Mouse (Mus musculus) c-Kit-positive CD71-positive TER-119-negative erythroid progenitor cells, embryonic 14.5 days (primary cell): ENCODE results near the gene Vrk2.

Experiments used
- DNase-seq: peaks from one replicate; pipeline ENCODE4 v3.0.0-alpha.2; 2013; ENCODE audit warnings: low read depth

Vrk2 gene

GRCm38 (mm10) chr11:26593061-26594059, at the start of gene Vrk2, which contains the start of gene Gm6899:
Gene Vrk2 (minus strand): TSS chr11:26593999.
Gene Gm6899 (plus strand): TSS chr11:26593241.
- peak; percentile 76 for DNase-seq

GRCm38 (mm10) chr11:26642141-26642540, 48.3 kb upstream of the Vrk2 start:
- DNase-seq: no peak

DNA sequence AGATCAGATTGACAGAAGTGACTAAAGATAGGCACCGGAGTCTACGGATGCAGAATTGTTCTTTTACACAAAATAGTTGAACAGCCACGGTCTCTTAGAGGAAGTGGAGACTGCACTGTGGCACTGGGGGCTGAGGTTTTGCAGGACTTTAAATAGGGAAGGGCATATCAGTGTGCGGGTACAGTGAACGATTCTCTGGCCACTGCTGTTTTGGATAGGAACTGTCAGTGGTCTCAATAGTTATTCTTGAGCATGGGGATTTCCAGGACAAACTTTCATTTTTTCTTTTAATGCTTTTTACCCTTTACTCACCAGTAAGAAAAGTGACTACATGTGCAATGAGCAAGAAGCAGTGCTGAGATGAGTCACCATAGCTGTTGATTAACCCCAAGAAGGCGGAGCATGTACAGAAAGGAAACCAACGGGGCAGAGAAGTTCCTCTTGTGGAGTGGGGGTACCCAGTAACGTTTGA, 46.6 kb upstream of the Vrk2 start:
- DNase-seq: peak; percentile 30

GRCm38 (mm10) chr11:26636239-26636638, 42.4 kb upstream of the Vrk2 start:
- no peak for DNase-seq

- DNase-seq: no peak
Observed at GRCm38 (mm10) chr11:26622727-26623126, 28.9 kb upstream of the Vrk2 start.

GRCm38 (mm10) chr11:26618475-26619223, 24.9 kb upstream of the Vrk2 start:
- DNase-seq: no peak

DNA sequence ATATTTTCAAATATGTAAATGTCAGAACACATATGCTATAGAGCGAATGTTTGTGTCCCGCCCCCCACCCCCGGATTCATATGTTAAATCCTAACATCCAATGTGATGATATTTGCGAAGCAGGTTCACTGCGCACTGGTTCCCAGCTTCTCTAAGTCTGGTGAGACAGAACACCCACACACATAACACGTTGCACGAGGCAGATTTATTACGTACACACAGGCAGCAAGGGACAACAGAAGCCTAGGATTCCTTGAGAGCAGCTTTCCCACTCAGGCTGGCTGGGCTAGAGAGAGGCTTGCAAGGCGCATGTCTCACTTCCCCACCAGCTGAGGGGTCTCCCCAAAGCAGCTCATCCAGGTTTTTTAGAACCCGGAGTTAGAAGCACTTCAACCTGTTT, 15.0 kb upstream of the Vrk2 start:
- DNase-seq: no peak

DNA sequence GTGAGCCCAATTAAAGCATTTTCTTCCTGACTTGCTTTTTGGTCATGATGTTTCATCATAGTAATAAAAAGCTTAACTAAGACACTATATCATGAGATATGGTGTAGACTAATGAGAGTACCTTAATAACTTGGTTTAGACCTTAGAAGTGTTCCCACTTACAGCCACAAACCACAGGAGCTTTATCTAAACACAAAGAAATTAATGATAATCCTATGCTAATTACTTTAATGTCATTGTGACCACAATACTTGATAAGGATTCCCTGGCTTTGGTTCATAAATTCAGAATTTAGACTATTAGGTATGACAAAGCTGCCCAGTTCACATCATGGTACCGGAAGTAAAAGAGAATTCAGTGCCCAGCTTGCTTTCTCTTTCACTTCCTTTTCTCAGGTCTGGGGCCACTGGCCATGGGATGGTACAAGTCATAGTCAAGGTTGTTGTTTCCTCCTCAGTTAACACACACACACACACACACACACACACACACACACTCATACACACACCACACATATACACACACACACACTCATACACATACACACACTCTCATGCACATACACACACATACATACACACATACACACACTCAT, 10.4 kb upstream of the Vrk2 start:
- no peak for DNase-seq

DNA sequence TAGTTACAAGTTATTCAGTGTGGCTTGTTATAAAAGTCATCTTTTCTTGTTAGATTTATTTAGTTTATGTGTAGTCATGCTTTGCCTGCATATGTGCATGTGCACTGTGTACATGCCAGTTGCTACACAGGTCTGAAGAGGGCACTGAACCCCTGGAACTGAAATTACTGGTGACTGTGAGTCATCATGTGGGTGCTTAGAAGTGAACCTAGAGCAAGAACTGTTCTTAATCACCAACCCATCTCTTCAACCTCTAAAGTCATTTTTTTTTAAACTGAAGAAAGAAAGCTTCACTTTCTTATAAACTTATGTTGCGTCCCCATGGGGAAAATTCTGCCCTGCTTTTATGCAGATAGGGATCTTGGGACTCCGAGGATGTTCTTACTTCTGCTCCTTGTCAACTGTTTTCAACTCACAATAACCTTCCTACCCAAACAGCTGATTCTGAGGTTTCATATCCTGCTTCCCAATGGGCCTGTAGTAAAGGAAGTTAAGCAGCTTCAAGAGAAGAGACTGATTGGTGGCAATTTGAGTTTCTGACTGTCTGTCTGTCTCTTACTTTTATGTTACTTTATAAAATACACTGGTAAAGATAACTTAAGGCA, 7.9 kb upstream of the Vrk2 start:
- DNase-seq: no peak

GRCm38 (mm10) chr11:26600692-26601091, 6.9 kb upstream of the Vrk2 start:
- DNase-seq: no peak

GRCm38 (mm10) chr11:26598876-26599275, 5.1 kb upstream of the Vrk2 start:
- DNase-seq: peak; percentile 31

- no peak for DNase-seq
Observed at GRCm38 (mm10) chr11:26597761-26598160, 4.0 kb upstream of the Vrk2 start.

DNA sequence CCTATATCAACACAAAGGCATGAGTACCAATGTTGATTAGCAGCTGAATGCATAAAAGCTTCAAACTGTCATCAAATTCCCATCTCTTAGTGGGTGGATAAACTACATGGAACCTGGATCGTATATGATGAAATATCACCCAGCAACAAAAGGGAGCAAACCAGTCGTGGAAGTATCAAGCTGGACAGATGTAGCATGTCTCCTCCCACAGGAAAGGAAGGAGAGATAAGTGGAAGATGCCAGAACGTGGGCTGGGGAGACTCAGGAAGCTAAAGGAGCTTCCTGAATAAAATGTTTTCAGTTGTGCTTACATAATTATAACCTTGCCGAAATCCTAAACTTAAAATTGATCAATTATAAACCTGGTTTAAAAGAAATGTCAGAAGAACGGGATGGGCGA, 3.3 kb upstream of the Vrk2 start:
- DNase-seq: no peak

GRCm38 (mm10) chr11:26596186-26596585, 2.4 kb upstream of the Vrk2 start:
- DNase-seq: no peak

GRCm38 (mm10) chr11:26594487-26594886, 688 bp upstream of the Vrk2 start:
- peak; percentile 40 for DNase-seq

DNA sequence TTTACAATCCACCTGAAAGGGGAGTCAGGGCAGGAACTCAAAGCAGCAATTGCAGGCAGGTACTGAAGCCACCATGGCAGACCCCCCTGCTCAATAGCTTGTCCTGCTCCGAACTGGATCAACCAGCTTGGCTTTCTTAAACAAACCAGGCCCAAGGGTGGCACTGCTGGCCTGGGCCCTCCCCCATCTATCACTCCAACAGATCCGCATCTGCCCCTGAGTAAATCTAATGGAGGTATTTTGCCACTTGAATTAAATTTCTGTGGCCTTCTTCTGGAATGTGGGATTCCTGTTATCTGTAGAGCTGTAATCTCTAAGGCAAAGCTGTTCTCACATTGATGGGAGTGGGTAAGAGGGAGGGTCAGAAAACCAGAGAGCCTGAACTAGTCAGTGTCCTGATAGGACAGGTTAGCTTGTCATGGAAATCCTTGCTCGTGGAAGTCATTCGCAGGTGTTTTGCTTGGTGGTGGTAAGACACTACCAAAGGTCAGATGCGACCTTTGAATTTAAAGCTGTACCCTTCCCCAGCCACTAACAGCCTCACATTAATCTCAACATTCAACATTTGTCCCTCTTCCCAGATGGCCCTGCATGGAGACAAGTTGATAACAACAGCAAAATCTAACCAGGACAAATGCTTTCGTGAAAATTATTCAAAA, 1.3 kb downstream of the Vrk2 start:
- DNase-seq: peak; percentile 30

- no peak for DNase-seq
Observed at GRCm38 (mm10) chr11:26587184-26587524, 6.6 kb downstream of the Vrk2 start.

GRCm38 (mm10) chr11:26586367-26587183, 7.2 kb downstream of the Vrk2 start:
- DNase-seq: no peak

DNA sequence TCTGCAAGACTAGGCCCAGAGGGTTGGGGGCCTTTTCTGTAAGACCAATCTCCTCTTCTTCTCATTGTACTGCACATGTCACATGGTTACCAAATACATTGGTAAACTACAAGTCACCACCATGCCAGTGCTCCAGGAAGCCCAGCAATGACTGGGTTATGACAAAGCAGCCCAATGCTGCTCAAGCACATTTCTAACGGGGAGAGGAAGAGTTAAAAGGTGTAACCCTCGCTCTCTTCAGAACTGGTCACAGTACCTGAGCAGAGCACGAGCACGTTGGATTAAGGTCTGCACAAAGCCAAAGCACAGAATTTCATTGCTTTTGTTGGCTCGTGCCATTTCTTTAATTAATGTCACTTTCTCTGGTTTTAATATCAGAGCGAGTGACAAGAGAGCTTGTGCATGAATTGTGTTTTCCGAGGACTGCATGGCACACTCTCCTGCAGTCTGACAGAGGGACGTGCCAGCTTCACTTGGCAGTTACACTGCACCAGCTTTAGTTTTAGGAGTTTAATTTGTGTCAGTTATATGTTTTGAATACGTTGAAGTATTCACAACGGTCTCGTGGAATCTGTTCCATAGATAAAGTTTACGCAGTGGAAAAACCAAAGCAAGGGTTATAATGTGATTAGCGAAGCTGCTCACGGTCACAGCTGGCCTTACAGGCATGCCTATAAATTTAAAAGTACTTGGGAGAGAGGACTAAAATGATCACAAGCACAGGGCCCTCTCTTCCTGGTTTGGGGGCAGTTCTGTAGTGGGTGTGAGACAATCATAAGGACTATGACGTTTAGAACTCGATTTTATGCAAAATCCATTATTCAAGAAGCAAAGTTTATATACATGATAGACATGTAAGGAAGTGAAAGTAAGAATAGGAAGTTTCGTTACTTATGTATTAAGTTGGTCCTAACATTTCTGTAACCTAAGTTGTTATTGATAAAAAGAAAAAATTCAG, 8.1 kb downstream of the Vrk2 start:
- no peak for DNase-seq
